Mouse (Mus musculus): ENCODE results near the gene Cxcl5. TPM values are rescaled to one million over a fixed set of nuclear protein-coding genes. Genes with fewer than 3 reads are reported as not detected.
"Not testable (repeated sequence)": the region's sequence is repeated elsewhere in the genome, so short reads cannot be mapped to it uniquely, and the experiment has no call there.

Cxcl5 gene
- polyA plus RNA-seq, 1 experiment from 2014 or later: 0.53 TPM

- Histone ChIP-seq H3K4me2 (no peak overlapping the region), H3K9me3 (replicated peaks; ENCODE audit: control insufficient read depth, low read length) (no peaks in the 10 kb centered on the region), H3K36me3 (ENCODE audit: control insufficient read depth, insufficient read depth, low read length) (no peaks in the 10 kb centered on the region), H3K9ac (ENCODE audit: low read depth, low read length) (no peak overlapping the region), H3K4me1 (ENCODE audit: control insufficient read depth, insufficient read depth, low read length) (no peaks in the 10 kb centered on the region), H3K27ac (ENCODE audit: low read depth, low read length) (no peak overlapping the region), H3K4me3 (ENCODE audit: low read depth, low read length) (no peak overlapping the region), H3K27me3 (ENCODE audit: control insufficient read depth, insufficient read depth, low read length) (0 out of 2 replicates have a peak, but pooled peaks cover 2% of the 10 kb centered on the region)
- WGBS (ENCODE audit: insufficient replicate concordance): 70% methylated on average over 8 of the region's 8 CpGs
- no peak for ATAC-seq (replicated peaks; ENCODE audit: insufficient number of reproducible peaks, low FRiP score, low TSS enrichment)
Observed at GRCm38 (mm10) chr5:90790074-90790502, 30.9 kb downstream of the Cxcl5 start.

GRCm38 (mm10) chr5:90794195-90794625, 35.0 kb downstream of the Cxcl5 start, which contains the start of gene Cxcl15:
Gene Cxcl15 (plus strand): TSS chr5:90794534.
- Histone ChIP-seq H3K27ac (ENCODE audit: low read depth, low read length) (no peak within 1 kb of the TSS), H3K4me2 (no peak within 1 kb of the TSS), H3K27me3 (ENCODE audit: control insufficient read depth, insufficient read depth, low read length) (no peaks in the 10 kb centered on the region), H3K9ac (ENCODE audit: low read depth, low read length) (no peak within 1 kb of the TSS), H3K36me3 (ENCODE audit: control insufficient read depth, insufficient read depth, low read length) (no peaks in the 10 kb centered on the region), H3K4me3 (ENCODE audit: low read depth, low read length) (no peak within 1 kb of the TSS), H3K4me1 (ENCODE audit: control insufficient read depth, insufficient read depth, low read length) (no peaks in the 10 kb centered on the region), H3K9me3 (replicated peaks; ENCODE audit: control insufficient read depth, low read length) (no peaks in the 10 kb centered on the region)
- 61% methylated on average over 5 of the region's 5 CpGs for WGBS (ENCODE audit: insufficient replicate concordance)
- no peak for ATAC-seq (replicated peaks; ENCODE audit: insufficient number of reproducible peaks, low FRiP score, low TSS enrichment)

- H3K36me3 ChIP-seq (ENCODE audit: control insufficient read depth, insufficient read depth, low read length); H3K4me3 ChIP-seq (ENCODE audit: low read depth, low read length); H3K4me1 ChIP-seq (ENCODE audit: control insufficient read depth, insufficient read depth, low read length); H3K9ac ChIP-seq (ENCODE audit: low read depth, low read length); ATAC-seq (replicated peaks; ENCODE audit: insufficient number of reproducible peaks, low FRiP score, low TSS enrichment); H3K9me3 ChIP-seq (replicated peaks; ENCODE audit: control insufficient read depth, low read length); H3K27ac ChIP-seq (ENCODE audit: low read depth, low read length); H3K27me3 ChIP-seq (ENCODE audit: control insufficient read depth, insufficient read depth, low read length); H3K4me2 ChIP-seq: not testable (repeated sequence)
- 85% methylated on average over 2 of the region's 2 CpGs for WGBS (ENCODE audit: insufficient replicate concordance)
Observed at GRCm38 (mm10) chr5:90795392-90795791, 36.2 kb downstream of the Cxcl5 start.

- H3K9me3 ChIP-seq (replicated peaks; ENCODE audit: control insufficient read depth, low read length): no peaks in the 10 kb centered on the region
- no peaks in the 10 kb centered on the region for H3K36me3 ChIP-seq (ENCODE audit: control insufficient read depth, insufficient read depth, low read length)
- H3K27me3 ChIP-seq (ENCODE audit: control insufficient read depth, insufficient read depth, low read length): no peaks in the 10 kb centered on the region
- no peak overlapping the region for H3K27ac ChIP-seq (ENCODE audit: low read depth, low read length)
- H3K4me1 ChIP-seq (ENCODE audit: control insufficient read depth, insufficient read depth, low read length): no peaks in the 10 kb centered on the region
- H3K4me3 ChIP-seq (ENCODE audit: low read depth, low read length): no peak overlapping the region
- no peak overlapping the region for H3K9ac ChIP-seq (ENCODE audit: low read depth, low read length)
- no peak overlapping the region for H3K4me2 ChIP-seq
- ATAC-seq (replicated peaks; ENCODE audit: insufficient number of reproducible peaks, low FRiP score, low TSS enrichment): no peak
Observed at GRCm38 (mm10) chr5:90804574-90804973, 45.4 kb downstream of the Cxcl5 start.

- no peaks in the 10 kb centered on the region for H3K27me3 ChIP-seq (ENCODE audit: control insufficient read depth, insufficient read depth, low read length)
- no peaks in the 10 kb centered on the region for H3K9me3 ChIP-seq (replicated peaks; ENCODE audit: control insufficient read depth, low read length)
- H3K27ac ChIP-seq (ENCODE audit: low read depth, low read length): no peak overlapping the region
- H3K4me3 ChIP-seq (ENCODE audit: low read depth, low read length): no peak overlapping the region
- no peak for ATAC-seq (replicated peaks; ENCODE audit: insufficient number of reproducible peaks, low FRiP score, low TSS enrichment)
- no peak overlapping the region for H3K4me2 ChIP-seq
- no peaks in the 10 kb centered on the region for H3K4me1 ChIP-seq (ENCODE audit: control insufficient read depth, insufficient read depth, low read length)
- H3K36me3 ChIP-seq (ENCODE audit: control insufficient read depth, insufficient read depth, low read length): no peaks in the 10 kb centered on the region
- no peak overlapping the region for H3K9ac ChIP-seq (ENCODE audit: low read depth, low read length)
Observed at GRCm38 (mm10) chr5:90806050-90806449, 46.9 kb downstream of the Cxcl5 start.

GRCm38 (mm10) chr5:90807176-90807950, 48.2 kb downstream of the Cxcl5 start:
- WGBS (ENCODE audit: insufficient replicate concordance): 76% methylated on average over 3 of the region's 3 CpGs

More at GRCm38 (mm10) chr5:90807176-90807950, 48.2 kb downstream of the Cxcl5 start:
- H3K4me2 ChIP-seq: no peak overlapping the region
- no peak overlapping the region for H3K9ac ChIP-seq (ENCODE audit: low read depth, low read length)
- ATAC-seq (replicated peaks; ENCODE audit: insufficient number of reproducible peaks, low FRiP score, low TSS enrichment): no peak
- H3K36me3 ChIP-seq (ENCODE audit: control insufficient read depth, insufficient read depth, low read length): no peaks in the 10 kb centered on the region
- H3K27ac ChIP-seq (ENCODE audit: low read depth, low read length): no peak overlapping the region
- H3K27me3 ChIP-seq (ENCODE audit: control insufficient read depth, insufficient read depth, low read length): no peaks in the 10 kb centered on the region
- no peaks in the 10 kb centered on the region for H3K4me1 ChIP-seq (ENCODE audit: control insufficient read depth, insufficient read depth, low read length)
- no peak overlapping the region for H3K4me3 ChIP-seq (ENCODE audit: low read depth, low read length)
- H3K9me3 ChIP-seq (replicated peaks; ENCODE audit: control insufficient read depth, low read length): no peaks in the 10 kb centered on the region

Small RNA genes lying within 50 kb of the gene (microRNA-seq; reads per million reads assigned to microRNA genes)
- not detected for gene Gm24322 (ENCODE audit: borderline number of aligned reads)

Other genes starting within 250 kb of the Cxcl5 start
- gene Afm, start 240.4 kb upstream of the Cxcl5 start, polyA plus RNA-seq (2014; fragmentation: Nextera tagmentation; extraction: Ambion mirVana): not detected in 2 replicates
- gene 5830473C10Rik, start 198.3 kb upstream of the Cxcl5 start, polyA plus RNA-seq (2014; fragmentation: Nextera tagmentation; extraction: Ambion mirVana): not detected in 2 replicates
- 0.29 and 0.49 TPM in 2 replicates for gene Rassf6, start 118.7 kb upstream of the Cxcl5 start, polyA plus RNA-seq (2014; fragmentation: Nextera tagmentation; extraction: Ambion mirVana)
- gene Ppbp, start 9.2 kb downstream of the Cxcl5 start, polyA plus RNA-seq (2014; fragmentation: Nextera tagmentation; extraction: Ambion mirVana): 28.8 and 32.8 TPM in 2 replicates
- gene Pf4, start 13.1 kb downstream of the Cxcl5 start, polyA plus RNA-seq (2014; fragmentation: Nextera tagmentation; extraction: Ambion mirVana): 115 and 125 TPM in 2 replicates
- gene Cxcl3, start 26.7 kb downstream of the Cxcl5 start, polyA plus RNA-seq (2014; fragmentation: Nextera tagmentation; extraction: Ambion mirVana): not detected in 2 replicates
- 0.39 and 0.73 TPM in 2 replicates for gene Cxcl15, start 35.2 kb downstream of the Cxcl5 start, polyA plus RNA-seq (2014; fragmentation: Nextera tagmentation; extraction: Ambion mirVana)
- 0.27 TPM in 1 of 2 replicates, not detected in the other for gene Cxcl1, start 131.9 kb downstream of the Cxcl5 start, polyA plus RNA-seq (2014; fragmentation: Nextera tagmentation; extraction: Ambion mirVana)
- gene Cxcl2, start 144.5 kb downstream of the Cxcl5 start, polyA plus RNA-seq (2014; fragmentation: Nextera tagmentation; extraction: Ambion mirVana): not detected in 2 replicates
- 32.5 and 33.3 TPM in 2 replicates for gene Mthfd2l, start 171.8 kb downstream of the Cxcl5 start, polyA plus RNA-seq (2014; fragmentation: Nextera tagmentation; extraction: Ambion mirVana)

All from heart, embryonic 11.5 days (tissue).